Mouse (Mus musculus) CD4-positive helper T cell, adult 2 months (primary cell): ENCODE data around the gene P2rx7.

Experiments used
- DNase-seq: peaks from one replicate; pipeline ENCODE4 v3.0.0-alpha.2; 2012; ENCODE audit warnings: low read depth, missing footprints, low spot score

Gene P2rx7

GRCm38 (mm10) chr5:122690486-122690885 lies 46.8 kb downstream of the P2rx7 start:
- no peak for DNase-seq

- DNase-seq, result no peak
These were observed 49.9 kb downstream of the P2rx7 start for GRCm38 (mm10) chr5:122693431-122694207.

- DNase-seq, result no peak
These were observed 51.8 kb downstream of the P2rx7 start for GRCm38 (mm10) chr5:122695516-122695915.

GRCm38 (mm10) chr5:122698041-122698700 lies 54.5 kb downstream of the P2rx7 start:
- DNase-seq, result peak; percentile 54

- no peak for DNase-seq
These were observed 55.0 kb downstream of the P2rx7 start for GRCm38 (mm10) chr5:122698701-122699060.

- no peak for DNase-seq
These were observed 56.6 kb downstream of the P2rx7 start for GRCm38 (mm10) chr5:122700109-122700836.

GRCm38 (mm10) chr5:122700837-122701212 lies 57.1 kb downstream of the P2rx7 start:
- no peak for DNase-seq

GRCm38 (mm10) chr5:122702156-122702555 lies 58.4 kb downstream of the P2rx7 start:
- no peak for DNase-seq

- no peak for DNase-seq
These were observed 59.9 kb downstream of the P2rx7 start for GRCm38 (mm10) chr5:122703574-122703973.

- no peak for DNase-seq
These were observed 60.9 kb downstream of the P2rx7 start for GRCm38 (mm10) chr5:122704571-122704970.

GRCm38 (mm10) chr5:122705174-122705573 lies 61.5 kb downstream of the P2rx7 start:
- no peak for DNase-seq

GRCm38 (mm10) chr5:122706917-122707275 lies 63.2 kb downstream of the P2rx7 start:
- DNase-seq, result no peak

GRCm38 (mm10) chr5:122707276-122708181 lies 63.8 kb downstream of the P2rx7 start, which contains the start of gene P2rx4:
P2rx4 (plus strand) TSS chr5:122707544.
- peak; percentile 90 for DNase-seq

GRCm38 (mm10) chr5:122708819-122709218 lies 65.1 kb downstream of the P2rx7 start:
- no peak for DNase-seq

GRCm38 (mm10) chr5:122715723-122716122 lies 72.0 kb downstream of the P2rx7 start:
- DNase-seq, result no peak

- no peak for DNase-seq
These were observed 73.1 kb downstream of the P2rx7 start for GRCm38 (mm10) chr5:122716793-122717192.

- peak; percentile 32 for DNase-seq
These were observed 74.7 kb downstream of the P2rx7 start for GRCm38 (mm10) chr5:122718400-122718799.

GRCm38 (mm10) chr5:122719168-122719567 lies 75.5 kb downstream of the P2rx7 start:
- peak; percentile 85 for DNase-seq

- no peak for DNase-seq
These were observed 81.7 kb downstream of the P2rx7 start for GRCm38 (mm10) chr5:122725453-122725852.

GRCm38 (mm10) chr5:122726068-122726467 lies 82.4 kb downstream of the P2rx7 start:
- peak; percentile 77 for DNase-seq

- DNase-seq, result no peak
These were observed 82.9 kb downstream of the P2rx7 start for GRCm38 (mm10) chr5:122726595-122726994.
